Mouse (Mus musculus) G1E (cell line): Measurements from ENCODE around the gene Irak2. TPM values are rescaled to one million over a fixed set of nuclear protein-coding genes. Genes with fewer than 3 reads are reported as not detected.

Experiments used
- ATAC-seq: 2 replicates; pipeline ENCODE4 v1.8.0; 2016; ENCODE audit warnings: mild to moderate bottlenecking; ENCODE audit not compliant: insufficient number of reproducible peaks, poor library complexity, low FRiP score, severe bottlenecking; ENCODE audit errors: extremely low read depth
- DNase-seq: peaks from one replicate; pipeline ENCODE4 v3.0.0; 2012; ENCODE audit warnings: low spot score
- H3K27me3 ChIP-seq: 2 replicates; pipeline ENCODE4 v1.6.1; 2012; ENCODE audit warnings: mild to moderate bottlenecking, low read length, inconsistent platforms; ENCODE audit not compliant: insufficient read depth
- H3K36me3 ChIP-seq: replicated peaks from 2 replicates; pipeline ENCODE3; 2012; ENCODE audit warnings: mild to moderate bottlenecking, inconsistent platforms
- H3K4me1 ChIP-seq: 2 replicates; pipeline ENCODE4 v1.6.1; 2012; ENCODE audit warnings: low read depth, low read length, inconsistent platforms, mixed read lengths; ENCODE audit not compliant: insufficient read depth
- H3K4me3 ChIP-seq: 2 replicates; pipeline ENCODE4 v1.5.1; 2012; ENCODE audit warnings: low read depth, mild to moderate bottlenecking, inconsistent platforms, low read length, moderate library complexity, mixed read lengths
- H3K9me3 ChIP-seq: replicated peaks from 2 replicates; pipeline ENCODE4 v1.6.1; 2012; ENCODE audit warnings: inconsistent platforms
- CTCF ChIP-seq: IDR thresholded peaks from 2 replicates; pipeline ENCODE4 v1.5.1; 2012; ENCODE audit warnings: low read depth, low read length, inconsistent platforms, mixed read lengths
- GATA1 ChIP-seq: IDR thresholded peaks from 2 replicates; pipeline ENCODE4 v1.6.1; 2012; ENCODE audit warnings: borderline replicate concordance, low read length, inconsistent platforms, mixed read lengths
- GATA2 ChIP-seq: IDR thresholded peaks from 2 replicates; pipeline ENCODE4 v1.6.1; 2012; ENCODE audit warnings: low read depth, low read length, inconsistent platforms, borderline replicate concordance
- POLR2AphosphoS5 ChIP-seq: IDR thresholded peaks from 2 replicates; pipeline ENCODE4 v1.6.1; 2012; ENCODE audit warnings: low read depth, low read length, inconsistent platforms; ENCODE audit not compliant: insufficient replicate concordance
- TAL1 ChIP-seq: conservative IDR thresholded peaks from 2 replicates; pipeline ENCODE4 v1.6.1; 2012; ENCODE audit warnings: low read depth, low read length, inconsistent platforms, mixed read lengths
- polyA plus RNA-seq: library from polyadenylated mRNA; stranded (reverse); fragments of >175 nt; gene quantifications from 2 replicates; pipeline ENCODE4 v1.2.3, GENCODE M21; 2012
- total RNA-seq, 2 experiments: library from RNA; stranded (forward) in 1 of 2; stranded (reverse) in 1 of 2; fragments of 200-1000 nt in 1 of 2; fragments of >200 nt in 1 of 2; fragmentation: Nextera tagmentation in 1 of 2; gene quantifications; 2 replicates each; pipeline ENCODE4 v1.2.3; 2014 to 2017

The Irak2 gene
- total and polyA plus RNA-seq, 3 experiments: 7.4 to 10.9 (median 10.2) TPM

DNA sequence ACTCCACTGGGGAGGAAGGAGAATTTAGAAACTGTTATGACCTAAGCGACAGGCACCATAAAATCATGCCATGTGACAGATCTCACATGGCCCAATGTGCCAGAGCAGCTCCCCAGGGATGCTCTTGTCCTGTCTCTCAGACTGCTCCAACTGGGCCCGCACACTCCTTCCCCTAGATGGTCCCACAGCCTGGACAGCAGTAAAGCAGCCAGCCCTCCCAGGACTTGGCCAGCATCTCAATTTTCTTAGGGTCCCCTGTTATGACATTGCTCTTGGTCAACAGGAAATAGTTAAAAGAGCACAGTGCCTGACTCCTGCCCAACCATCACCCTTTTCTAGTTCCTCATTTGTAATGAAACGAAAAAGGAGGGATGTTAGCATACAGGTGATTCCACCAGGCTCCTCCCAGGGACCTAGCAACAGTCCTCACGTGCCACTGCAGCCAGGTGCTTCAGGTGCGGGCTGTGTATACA lies 54.4 kb downstream of the Irak2 start:
- Histone ChIP-seq H3K9me3 (no peaks in the 10 kb centered on the region), H3K27me3 (no peaks in the 10 kb centered on the region), H3K4me3 (no peak overlapping the region; the same call in 1 of the 2 replicates), H3K36me3 (peaks cover 29% of the 10 kb centered on the region), H3K4me1 (peaks cover 71% of the 10 kb centered on the region)
- ATAC-seq: no peak
- no peak for DNase-seq
- TF ChIP-seq GATA1 (no peak), POLR2AphosphoS5 (no peak), TAL1 (no peak), GATA2 (no peak), CTCF (no peak)

DNA sequence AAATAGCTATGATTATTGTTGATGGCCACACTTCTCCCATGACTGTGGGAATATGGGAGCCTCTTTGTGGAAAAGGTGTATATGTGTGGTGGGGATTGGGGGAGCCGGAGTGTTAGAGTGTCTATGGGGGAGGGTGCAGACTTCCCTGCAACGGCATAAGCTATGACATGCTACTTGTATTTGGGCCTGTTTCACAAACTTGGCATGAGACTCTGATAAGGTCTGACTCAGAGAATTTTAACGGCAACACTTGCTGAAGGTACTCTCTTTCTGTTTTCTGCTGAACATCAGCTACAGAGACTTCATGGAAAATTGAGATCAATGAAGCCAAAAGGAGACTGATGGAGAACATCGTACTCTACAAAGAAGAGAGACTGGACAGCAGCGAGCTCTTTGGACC lies 55.1 kb downstream of the Irak2 start:
- no peak for TF ChIP-seq CTCF
- Histone ChIP-seq H3K9me3 (no peaks in the 10 kb centered on the region), H3K4me1 (peaks cover 77% of the 10 kb centered on the region), H3K4me3 (no peak overlapping the region), H3K36me3 (peaks cover 30% of the 10 kb centered on the region), H3K27me3 (no peaks in the 10 kb centered on the region)
- no peak for DNase-seq
- no peak for ATAC-seq

DNA sequence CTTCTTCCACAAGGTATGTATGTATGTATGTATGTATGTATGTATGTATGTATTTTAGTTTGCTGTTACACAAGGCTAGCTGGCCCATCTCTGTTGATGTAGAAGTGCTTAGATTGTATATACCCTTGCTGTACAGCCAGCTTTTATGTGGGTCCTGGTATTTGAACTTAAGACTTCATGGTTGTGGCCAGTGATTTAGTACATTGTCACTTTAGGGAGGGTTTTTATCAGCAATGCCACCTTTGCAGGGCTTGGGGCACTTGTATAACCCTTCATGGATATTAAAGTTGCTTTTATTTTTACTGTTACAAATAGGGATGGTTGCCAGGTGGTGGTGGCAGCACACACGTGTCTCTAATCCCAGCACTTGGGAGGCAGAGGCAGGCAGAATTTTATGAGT lies 56.9 kb downstream of the Irak2 start:
- Histone ChIP-seq H3K36me3 (peaks cover 41% of the 10 kb centered on the region), H3K9me3 (no peaks in the 10 kb centered on the region), H3K4me1 (peaks cover 78% of the 10 kb centered on the region), H3K27me3 (no peaks in the 10 kb centered on the region), H3K4me3 (no peak overlapping the region)
- no peak for TF ChIP-seq GATA1
- no peak for TF ChIP-seq CTCF
- no peak for TF ChIP-seq POLR2AphosphoS5
- peak; percentile 13; the same call in 1 of the 2 replicates for TF ChIP-seq TAL1
- ATAC-seq (no peak), DNase-seq (no peak)

DNA sequence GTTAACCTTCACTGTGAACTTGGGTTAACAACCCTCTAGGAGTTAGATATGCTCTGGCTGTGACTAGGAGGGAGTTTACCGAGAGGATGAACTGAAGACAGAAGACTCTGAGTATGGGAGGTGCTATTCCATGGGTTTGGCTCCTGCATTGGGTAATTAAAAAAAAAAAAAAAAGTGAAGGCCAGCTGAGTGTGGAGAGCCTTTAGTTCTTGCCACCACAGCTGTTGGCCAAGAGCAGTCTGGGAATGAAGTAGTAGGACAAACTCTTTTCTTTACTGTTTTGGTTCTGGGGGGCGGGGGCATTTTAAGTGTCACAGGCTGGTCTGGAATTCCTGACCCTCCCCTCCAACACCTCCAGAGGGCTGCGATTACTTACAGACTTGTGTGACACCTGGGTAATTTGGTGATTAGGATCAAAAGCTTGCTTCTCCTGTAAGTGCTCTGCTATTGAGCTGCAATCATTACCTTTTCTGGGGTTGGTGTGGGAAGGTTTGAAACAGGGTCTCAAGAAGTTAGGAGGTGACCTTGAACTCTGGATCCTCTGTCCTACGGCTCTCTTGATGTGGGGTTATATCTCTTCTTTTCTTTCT lies 57.6 kb downstream of the Irak2 start:
- DNase-seq: no peak
- H3K4me1 ChIP-seq: peaks cover 76% of the 10 kb centered on the region
- TF ChIP-seq GATA1 (no peak), GATA2 (no peak), TAL1 (no peak), CTCF (no peak), POLR2AphosphoS5 (no peak)
- H3K27me3 ChIP-seq: no peaks in the 10 kb centered on the region
- H3K36me3 ChIP-seq: peaks cover 48% of the 10 kb centered on the region
- no peak for ATAC-seq
- peak overlapping the region; percentile 97; the same call in 1 of the 2 replicates for H3K4me3 ChIP-seq
- no peaks in the 10 kb centered on the region for H3K9me3 ChIP-seq

DNA sequence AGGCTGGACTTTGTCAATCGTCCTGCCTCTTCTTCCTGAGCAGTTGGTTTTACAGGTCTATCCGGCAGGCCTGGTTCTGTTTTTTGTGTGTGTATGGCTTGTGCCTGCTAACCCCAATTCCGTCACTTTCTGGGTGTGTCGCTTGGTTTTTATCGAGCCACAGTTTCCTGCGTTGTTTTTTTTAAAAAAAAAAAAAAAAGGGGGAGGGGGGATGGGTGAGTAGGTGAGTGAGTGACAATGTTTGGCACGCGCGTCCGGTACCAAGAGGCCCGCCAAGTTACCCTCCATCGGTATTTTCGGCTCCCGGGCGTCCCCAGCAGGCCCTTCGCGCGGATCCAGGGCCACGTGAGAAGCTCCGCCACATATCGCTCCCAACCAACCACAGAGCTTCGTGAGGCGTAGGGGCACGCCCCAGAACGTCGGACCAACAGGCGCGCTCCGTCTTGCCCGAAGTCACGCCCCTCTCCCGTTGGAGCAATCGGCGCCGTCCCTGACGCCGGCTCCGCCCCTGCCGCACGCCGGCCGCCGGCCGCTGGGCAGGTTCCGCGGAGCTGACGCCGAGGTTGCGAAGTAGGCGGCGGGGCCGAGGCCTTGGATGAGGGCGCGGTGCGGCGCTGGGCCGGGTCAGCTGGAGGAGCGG lies 58.4 kb downstream of the Irak2 start, which contains the start of gene Tatdn2:
Tatdn2 (plus strand) TSS at position 469 of the 640 bp plus-strand sequence.
- H3K4me1 ChIP-seq: peaks cover 73% of the 10 kb centered on the region
- ATAC-seq: peak; percentile 96
- TF ChIP-seq POLR2AphosphoS5: no peak
- TF ChIP-seq TAL1: no peak
- TF ChIP-seq CTCF: no peak
- TF ChIP-seq GATA1: no peak
- TF ChIP-seq GATA2: no peak
- DNase-seq: peak; percentile 95
- no peaks in the 10 kb centered on the region for H3K9me3 ChIP-seq
- H3K36me3 ChIP-seq: peaks cover 56% of the 10 kb centered on the region
- no peaks in the 10 kb centered on the region for H3K27me3 ChIP-seq
- H3K4me3 ChIP-seq: peak within 1 kb of the TSS; percentile 97

DNA sequence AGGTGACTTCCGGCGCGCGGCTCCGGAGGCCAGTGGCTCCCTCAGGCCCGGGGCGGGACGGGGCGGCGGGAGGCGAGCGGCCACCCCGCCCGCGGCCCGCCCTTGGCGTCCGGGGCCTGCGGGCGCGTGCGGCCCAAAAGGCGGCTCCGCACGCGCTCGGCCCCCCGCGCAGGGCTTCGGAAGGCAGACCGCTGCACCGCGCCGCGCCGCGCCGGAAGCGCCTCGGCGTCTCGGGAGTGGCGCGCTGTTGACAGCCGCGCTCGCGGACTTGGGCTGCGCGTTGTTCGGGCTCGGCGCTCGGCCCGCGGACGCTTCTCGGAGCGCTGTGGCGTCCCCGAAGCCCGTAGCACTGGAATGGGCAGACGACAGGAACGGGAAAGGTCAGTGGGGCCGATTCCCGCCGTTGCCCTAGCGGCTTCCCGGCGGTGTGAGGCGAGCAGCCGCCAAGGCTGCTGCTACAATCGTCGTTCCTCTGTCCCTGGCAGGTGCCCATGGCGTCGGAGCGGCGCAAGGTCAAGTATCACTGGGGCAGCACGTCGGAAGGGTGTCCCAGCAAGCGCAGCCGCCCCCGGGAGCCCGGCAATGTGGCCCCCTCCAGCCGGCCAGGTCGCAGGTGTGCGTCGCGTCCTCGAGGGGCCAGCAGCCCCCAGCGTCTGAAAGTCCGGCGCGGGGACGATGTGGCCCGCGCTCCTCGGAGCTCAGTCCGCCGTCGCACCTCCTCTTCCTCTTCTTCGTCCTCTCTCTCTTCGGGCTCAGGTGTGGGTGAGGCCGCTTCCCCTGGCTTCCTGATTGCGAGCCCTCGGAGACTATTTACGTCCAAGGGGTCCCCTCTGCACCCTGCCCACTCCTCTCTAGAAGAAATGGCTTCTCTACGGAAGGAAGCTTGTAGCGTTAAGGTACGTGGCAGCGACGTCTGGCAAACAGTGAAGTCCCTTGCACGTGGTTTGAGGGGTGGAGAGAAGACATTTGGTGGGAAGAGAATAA lies 59.2 kb downstream of the Irak2 start:
- Histone ChIP-seq H3K36me3 (peaks cover 61% of the 10 kb centered on the region), H3K4me3 (peak overlapping the region; percentile 97)
- no peak for ATAC-seq

More for the DNA sequence above, 59.2 kb downstream of the Irak2 start:
- Histone ChIP-seq H3K9me3 (no peaks in the 10 kb centered on the region), H3K4me1 (peaks cover 73% of the 10 kb centered on the region), H3K27me3 (no peaks in the 10 kb centered on the region)
- TF ChIP-seq CTCF (no peak), TAL1 (no peak), POLR2AphosphoS5 (no peak), GATA1 (no peak), GATA2 (no peak)
- DNase-seq: peak; percentile 46
